Mouse (Mus musculus) v-Abl transformed pro-B cells (cell line): ENCODE results near the gene Arl16.

Experiments used
- in situ Hi-C, 2 experiments: fragments of 400-800 bp; cut with MboI; formaldehyde crosslinking; loops; one replicate each; pipeline ENCODE4 v1.15.1; 2025; ENCODE audit not compliant: unreplicated experiment in 2 of 2

The Arl16 gene

GRCm38 (mm10) chr11:120467051-120467735 is at the start of gene Arl16:
Arl16 (minus strand) TSS chr11:120467607.
- in situ Hi-C loops, result no loop called here

- in situ Hi-C loops, result loop anchor here (5.0 to 10.0 kb wide), 4 partner anchors 48 to 198 kb away; partner anchors contain the start of genes Pcyt2 (in 2 of the 2), Cenpx (in 1 of the 2) and Lrrc45 (in 1 of the 2)
These were observed 49.7 kb upstream of the Arl16 start for GRCm38 (mm10) chr11:120517147-120517546.

DNA sequence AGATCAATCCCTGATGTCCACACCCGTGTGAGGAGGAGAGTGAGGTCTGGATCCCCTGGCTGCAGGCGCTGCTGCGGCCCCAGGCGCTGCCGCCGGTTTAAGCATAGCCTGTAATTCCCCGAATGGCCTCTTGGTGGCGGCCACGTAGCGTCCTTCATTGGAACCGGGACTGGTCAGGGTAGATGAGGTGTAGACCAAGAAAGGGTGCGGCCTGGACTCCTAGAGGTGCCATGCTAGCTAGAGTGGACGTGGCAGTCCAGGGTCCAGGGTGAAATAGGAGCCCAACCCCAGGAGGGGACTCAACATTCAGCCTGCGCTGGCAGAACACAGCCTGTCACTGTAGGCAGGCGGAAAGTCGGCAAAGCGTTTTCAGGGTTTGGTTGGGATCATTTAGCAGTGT is 48.2 kb upstream of the Arl16 start:
- in situ Hi-C loops, result loop anchor here (5.0 to 10.0 kb wide), 4 partner anchors 49 to 199 kb away; partner anchors contain the start of genes Pcyt2 (in 2 of the 2), Cenpx (in 1 of the 2) and Lrrc45 (in 1 of the 2)

DNA sequence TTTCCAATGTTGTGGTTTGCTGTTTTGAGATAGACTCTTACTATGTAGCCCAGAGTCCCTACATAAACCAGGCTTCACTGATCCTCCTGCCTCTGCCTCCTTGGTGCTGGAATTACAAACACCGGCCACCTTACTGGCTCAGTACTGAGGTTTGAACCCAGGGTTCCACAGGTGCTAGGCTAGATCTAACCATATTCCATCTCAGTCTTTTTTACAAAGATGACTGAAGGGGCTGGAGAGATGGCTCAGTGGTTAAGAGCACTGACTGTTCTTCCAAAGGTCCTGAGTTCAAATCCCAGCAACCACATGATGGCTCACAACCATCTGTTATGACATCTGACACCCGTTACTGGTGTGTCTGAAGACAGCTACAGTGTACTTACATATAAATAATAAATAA is 46.9 kb upstream of the Arl16 start:
- in situ Hi-C loops, result loop anchor here (10.0 kb wide), 2 partner anchors 51 to 201 kb away; partner anchors contain the start of genes Cenpx (in 1 of the 2) and Lrrc45 (in 1 of the 2)

GRCm38 (mm10) chr11:120512790-120513453 is 45.5 kb upstream of the Arl16 start:
- in situ Hi-C loops, result loop anchor here (10.0 kb wide), 2 partner anchors 52 to 202 kb away; partner anchors contain the start of genes Cenpx (in 1 of the 2) and Lrrc45 (in 1 of the 2)

DNA sequence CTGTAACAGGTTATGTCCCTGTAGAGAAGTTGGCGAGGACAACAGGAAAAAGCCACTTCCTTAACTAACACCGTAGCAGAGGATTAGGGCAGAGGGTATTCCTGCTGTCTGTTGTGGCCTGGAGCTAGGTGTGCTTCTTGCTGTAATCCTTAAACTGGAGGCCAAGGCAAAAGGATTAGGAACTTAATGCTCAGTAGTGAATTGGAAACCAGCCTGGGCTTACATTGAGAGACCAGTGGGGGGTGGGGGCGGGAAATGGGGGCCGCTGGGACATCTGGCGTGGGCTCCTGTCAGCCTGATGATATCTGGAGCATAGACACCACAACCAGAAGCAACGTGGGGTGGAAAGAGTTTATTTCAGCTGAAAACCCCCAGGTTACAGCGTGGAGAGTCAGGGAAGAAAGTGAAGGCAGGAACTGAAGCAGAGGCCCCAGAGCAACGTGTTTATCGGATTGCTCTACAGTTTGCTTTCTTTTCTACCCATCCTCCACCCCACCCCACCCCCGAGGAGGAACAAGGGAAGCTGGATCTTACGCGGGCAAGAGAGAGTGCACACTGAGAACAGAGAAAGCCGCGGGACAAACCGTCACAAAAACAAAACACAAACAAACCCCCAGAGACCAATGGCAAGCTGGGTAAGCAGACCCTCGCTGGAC is 43.1 kb upstream of the Arl16 start:
- in situ Hi-C loops, result loop anchor here (10.0 kb wide), 2 partner anchors 54 to 204 kb away; partner anchors contain the start of genes Cenpx (in 1 of the 2) and Lrrc45 (in 1 of the 2)

- in situ Hi-C loops, result loop anchor here (10.0 kb wide), 2 partner anchors 55 to 205 kb away; partner anchors contain the start of genes Cenpx (in 2 of the 2) and Lrrc45 (in 2 of the 2)
These were observed 42.5 kb upstream of the Arl16 start for GRCm38 (mm10) chr11:120509940-120510339.

- in situ Hi-C loops, result loop anchor here in 1 of 2 experiments (10.0 kb wide), 1 partner anchor 206 kb away; the partner anchor contains the start of genes Cenpx and Lrrc45
These were observed 41.0 kb upstream of the Arl16 start for GRCm38 (mm10) chr11:120508290-120508870.

DNA sequence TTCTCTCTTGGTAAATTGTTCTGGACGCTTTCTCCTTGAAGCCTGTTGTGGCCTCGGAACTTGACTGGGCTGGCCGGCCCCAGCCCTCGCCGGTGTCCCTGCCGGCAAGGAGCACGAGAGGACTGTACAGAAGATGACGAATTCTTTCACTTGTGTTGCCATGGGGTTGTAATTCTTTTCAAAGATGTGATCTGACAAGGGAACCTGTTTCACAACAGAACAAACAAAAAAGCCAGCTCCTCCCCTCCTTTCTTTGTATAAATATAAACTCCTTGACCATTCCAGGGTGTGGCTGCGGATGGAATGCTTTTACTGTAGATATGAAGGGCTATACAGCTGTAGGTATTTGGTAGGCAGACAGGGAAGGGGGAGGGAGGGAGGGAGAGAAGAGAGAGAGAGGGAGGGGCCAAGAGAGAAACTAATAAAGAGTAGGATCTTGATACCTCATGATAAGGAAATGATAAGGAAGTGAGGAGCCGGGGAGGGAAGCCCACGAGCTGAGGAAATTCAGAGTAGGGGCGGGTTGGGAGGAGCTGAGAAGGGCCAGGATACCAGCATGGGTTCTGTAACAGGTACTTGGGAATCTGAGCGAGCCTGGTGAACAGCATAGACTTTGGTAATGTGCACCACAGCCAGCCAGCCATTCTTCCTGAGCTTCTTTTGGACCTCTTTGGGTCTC is 40.3 kb upstream of the Arl16 start:
- in situ Hi-C loops, result loop anchor here in 1 of 2 experiments (10.0 kb wide), 1 partner anchor 207 kb away; the partner anchor contains the start of genes Cenpx and Lrrc45

- in situ Hi-C loops, result loop anchor here in 1 of 2 experiments (10.0 kb wide), 1 partner anchor 208 kb away; the partner anchor contains the start of genes Cenpx and Lrrc45
These were observed 39.5 kb upstream of the Arl16 start for GRCm38 (mm10) chr11:120506899-120507298.

DNA sequence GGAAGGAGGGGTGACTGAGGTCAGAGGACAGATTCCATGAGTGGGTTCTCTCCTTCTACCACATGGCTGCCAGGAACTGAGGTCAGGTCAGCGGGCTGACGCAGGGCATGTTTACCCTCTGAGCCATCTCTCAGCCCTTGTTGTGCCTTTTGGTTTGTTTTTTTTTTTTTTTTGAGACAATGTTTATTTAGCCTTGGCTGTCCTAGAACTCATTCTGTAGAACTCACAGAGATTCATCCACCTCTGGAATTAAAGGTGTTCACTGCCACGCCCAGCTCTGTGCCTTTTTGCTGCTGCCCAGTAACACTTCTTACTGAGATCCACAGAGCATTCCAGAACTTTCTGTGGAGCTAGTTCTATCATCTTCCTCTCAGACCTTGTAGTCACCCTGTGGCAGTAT is 38.3 kb upstream of the Arl16 start:
- in situ Hi-C loops, result loop anchor here in 1 of 2 experiments (10.0 kb wide), 1 partner anchor 209 kb away; the partner anchor contains the start of genes Cenpx and Lrrc45

DNA sequence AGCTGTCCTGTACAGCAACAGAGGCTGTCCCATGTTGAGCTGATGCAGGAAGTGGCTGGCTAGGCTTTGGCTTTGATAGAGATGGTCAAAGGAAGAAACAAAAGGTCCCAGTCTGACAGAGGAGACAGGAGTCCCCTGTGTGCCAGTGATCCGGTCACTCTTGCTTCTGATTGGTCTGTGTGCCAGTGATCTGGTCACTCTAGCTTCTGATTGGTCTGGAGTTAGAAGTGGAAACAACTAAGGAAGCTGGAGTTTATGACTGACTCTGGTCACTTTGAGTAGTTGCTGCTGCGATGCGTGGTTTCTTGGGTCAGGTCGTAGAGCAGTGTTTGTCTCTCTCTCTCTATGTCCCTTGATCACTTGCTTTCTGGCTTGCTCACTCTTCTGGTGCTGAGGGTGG is 34.3 kb upstream of the Arl16 start:
- in situ Hi-C loops, result loop anchor here in 1 of 2 experiments (10.0 kb wide), 1 partner anchor 213 kb away; the partner anchor contains the start of genes Cenpx and Lrrc45

GRCm38 (mm10) chr11:120501018-120501417 is 33.6 kb upstream of the Arl16 start:
- in situ Hi-C loops, result loop anchor here in 1 of 2 experiments (10.0 kb wide), 1 partner anchor 214 kb away; the partner anchor contains the start of genes Cenpx and Lrrc45

DNA sequence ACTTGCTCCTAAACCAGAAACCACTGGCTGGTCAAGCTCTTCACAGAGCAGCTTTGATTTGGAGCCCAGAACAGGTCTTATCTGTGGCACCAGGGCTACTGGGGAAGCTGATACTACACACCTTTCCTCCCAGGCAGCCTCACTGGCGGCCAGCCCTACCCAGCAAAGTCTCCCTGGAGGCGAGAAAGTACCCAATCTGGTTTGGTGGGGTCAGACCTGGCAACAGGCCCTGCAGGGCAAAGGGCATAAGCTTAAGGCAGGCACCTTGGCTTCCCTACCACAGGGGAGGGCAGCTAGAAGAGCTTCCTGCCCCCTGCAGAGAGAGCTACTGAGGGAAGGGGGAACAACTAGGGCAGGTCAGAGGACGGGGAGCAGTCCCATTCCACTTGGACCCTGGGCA is 33.0 kb upstream of the Arl16 start:
- in situ Hi-C loops, result loop anchor here in 1 of 2 experiments (10.0 kb wide), 1 partner anchor 214 kb away; the partner anchor contains the start of genes Cenpx and Lrrc45

DNA sequence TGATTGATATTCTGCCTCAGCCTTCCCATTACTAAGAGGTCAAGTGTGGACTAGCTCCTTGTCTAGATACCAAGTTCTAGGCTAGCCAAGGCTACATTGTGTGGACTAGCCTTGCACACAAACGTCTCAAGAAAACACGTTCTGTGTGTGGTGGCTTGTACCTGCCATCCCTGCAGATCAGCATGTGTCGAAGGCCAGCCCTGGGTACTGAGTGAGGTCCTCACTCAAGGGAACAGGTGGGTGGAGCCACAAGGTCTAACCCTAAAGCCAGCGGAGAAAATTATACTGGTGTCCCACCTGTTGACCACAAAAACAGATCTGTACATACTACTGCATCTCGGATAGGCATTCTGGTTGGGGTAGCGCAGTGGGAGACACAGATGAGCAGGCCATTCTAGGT is 32.5 kb upstream of the Arl16 start:
- in situ Hi-C loops, result loop anchor here in 1 of 2 experiments (10.0 kb wide), 1 partner anchor 215 kb away; the partner anchor contains the start of genes Cenpx and Lrrc45

DNA sequence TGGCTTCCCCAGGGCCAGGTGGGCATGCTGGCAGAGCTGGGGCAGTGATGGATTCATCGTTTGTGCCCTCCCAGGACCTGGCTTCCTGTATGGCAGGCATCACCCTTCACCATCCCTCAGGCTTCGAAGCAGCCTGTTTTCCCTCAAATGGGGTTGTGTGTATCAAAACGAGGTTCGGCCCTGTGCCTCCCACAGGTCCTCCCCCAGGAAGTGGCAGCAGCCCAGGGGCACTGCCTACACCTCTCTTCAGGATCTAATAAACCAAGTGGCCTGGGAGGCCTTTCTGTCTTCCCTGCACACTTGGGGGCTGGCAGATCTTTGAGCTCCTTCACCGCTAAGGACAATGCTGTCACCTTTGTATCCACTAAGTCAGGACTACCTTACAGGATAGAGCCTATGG is 31.5 kb upstream of the Arl16 start:
- in situ Hi-C loops, result no loop called here

DNA sequence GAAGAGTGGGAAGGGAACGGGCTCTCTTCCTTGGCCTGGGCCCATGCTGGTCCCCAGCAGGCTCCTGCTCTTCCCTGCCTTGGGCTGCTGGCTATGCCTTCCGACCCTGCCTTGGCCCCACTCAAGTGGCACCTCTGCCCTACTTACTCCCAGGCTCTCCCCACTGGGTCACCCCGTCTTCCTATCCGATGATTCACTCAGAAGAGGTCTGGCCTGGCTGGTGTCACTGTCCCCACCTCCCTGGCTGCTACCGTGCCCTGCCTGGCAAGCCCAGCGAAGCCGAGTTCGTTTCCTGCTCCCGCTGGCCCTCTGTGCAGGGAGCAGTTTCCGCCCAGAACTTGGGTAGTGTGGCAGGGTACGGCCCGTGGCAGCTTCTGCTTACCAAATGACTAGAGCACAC is 30.8 kb upstream of the Arl16 start:
- in situ Hi-C loops, result no loop called here

- in situ Hi-C loops, result no loop called here
These were observed 30.0 kb upstream of the Arl16 start for GRCm38 (mm10) chr11:120497436-120497835.

DNA sequence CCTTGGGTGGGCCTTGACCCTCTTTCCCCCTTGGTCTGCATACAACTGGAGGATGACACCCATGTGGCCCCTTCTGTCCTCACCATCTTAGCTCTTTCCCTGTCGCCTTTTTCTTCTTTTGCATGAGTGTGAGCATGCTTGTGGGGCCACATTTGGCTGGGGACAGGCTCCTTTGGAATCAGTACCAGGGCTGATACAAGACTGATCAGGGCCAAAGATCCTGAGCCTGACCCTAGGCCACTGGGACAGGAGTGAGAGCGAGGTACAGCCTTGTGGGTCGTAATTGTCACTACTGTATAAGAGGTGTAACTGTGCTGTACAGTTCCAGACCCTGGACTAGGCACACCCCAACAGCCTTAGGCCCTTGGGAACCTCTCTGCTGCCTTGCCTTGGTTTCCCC is 26.5 kb upstream of the Arl16 start:
- in situ Hi-C loops, result no loop called here
